ENCODE assay signal across 13 mouse cellular contexts in genomic region chr12:107322861-107323260, GRCm38 (mm10).
"Had no signal": no experiment of that assay in that cellular context is flagged by ENCODE, and none has a peak within 500 bp of the region (broad histone marks: within the 10 kb centered on the region; RNA-seq: fewer than 3 reads in every experiment).

No protein-coding gene starts in this region.

- H3K9me3 ChIP-seq: limb, embryonic 10.5 days; midbrain, embryonic 15.5 days; neural tube, embryonic 12.5 days had no signal

- H3K36me3 ChIP-seq: limb, embryonic 10.5 days; liver, embryonic 15.5 days; midbrain, embryonic 15.5 days; neural tube, embryonic 12.5 days had no signal

- DNase-seq: kidney, postnatal 10 days; lung, adult 2 months; lung, postnatal 36 days; thymus, postnatal 4 days had no signal

- H3K4me3 ChIP-seq: left cerebral cortex, adult 2 months; limb, embryonic 10.5 days; liver, embryonic 15.5 days; midbrain, embryonic 15.5 days; neural tube, embryonic 12.5 days had no signal

- H3K4me2 ChIP-seq: liver, embryonic 11.5 days; liver, embryonic 15.5 days; midbrain, embryonic 11.5 days; midbrain, embryonic 15.5 days; neural tube, embryonic 12.5 days had no signal

- H3K27ac ChIP-seq: left cerebral cortex, adult 2 months; limb, embryonic 10.5 days; liver, embryonic 15.5 days; midbrain, embryonic 15.5 days; neural tube, embryonic 12.5 days; stomach, postnatal 0 days had no signal

- H3K9ac ChIP-seq: liver, embryonic 15.5 days; midbrain, embryonic 15.5 days; neural tube, embryonic 12.5 days had no signal

- H3K27me3 ChIP-seq: liver, embryonic 15.5 days; midbrain, embryonic 15.5 days; neural tube, embryonic 12.5 days had no signal

- H3K4me1 ChIP-seq: liver, embryonic 15.5 days; midbrain, embryonic 15.5 days; neural tube, embryonic 12.5 days had no signal

- ATAC-seq: lung, postnatal 0 days; midbrain, embryonic 15.5 days had no signal
